Mouse (Mus musculus) spleen, postnatal 36 days (tissue): ENCODE data around the gene Dio3.

Source experiments
- DNase-seq, 2 experiments: peaks; one replicate each; pipeline ENCODE4 v3.0.0; 2022; ENCODE audit warnings: low spot score in 2 of 2, mixed read lengths in 1 of 2

Dio3 gene

GRCm38 (mm10) chr12:110278853-110279252 is at the start of gene Dio3:
Dio3 (plus strand) TSS chr12:110279068.
- DNase-seq = no peak

GRCm38 (mm10) chr12:110230296-110230695 is 48.6 kb upstream of the Dio3 start:
- no peak for DNase-seq

DNA sequence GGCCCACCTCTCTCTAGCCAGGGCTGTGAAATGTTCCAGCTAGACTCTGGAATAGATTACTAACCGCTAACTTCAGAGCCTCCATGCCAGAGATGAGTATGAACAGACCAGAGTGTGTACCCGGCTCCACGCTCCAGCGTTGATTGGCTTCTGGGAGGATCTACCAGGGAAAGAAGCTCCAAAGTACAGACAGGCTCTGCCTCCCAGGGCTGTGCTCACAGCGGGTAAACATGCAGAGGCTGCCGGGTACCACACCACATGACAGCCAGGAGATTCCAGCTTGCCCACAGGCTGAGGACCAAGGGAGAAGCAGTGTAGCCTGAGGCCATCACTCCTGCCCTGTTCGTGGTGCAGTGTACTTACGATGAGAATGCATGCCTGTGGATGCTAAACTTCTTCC is 48.1 kb upstream of the Dio3 start:
- no peak for DNase-seq

GRCm38 (mm10) chr12:110231709-110232600 is 46.9 kb upstream of the Dio3 start:
- DNase-seq = no peak

DNA sequence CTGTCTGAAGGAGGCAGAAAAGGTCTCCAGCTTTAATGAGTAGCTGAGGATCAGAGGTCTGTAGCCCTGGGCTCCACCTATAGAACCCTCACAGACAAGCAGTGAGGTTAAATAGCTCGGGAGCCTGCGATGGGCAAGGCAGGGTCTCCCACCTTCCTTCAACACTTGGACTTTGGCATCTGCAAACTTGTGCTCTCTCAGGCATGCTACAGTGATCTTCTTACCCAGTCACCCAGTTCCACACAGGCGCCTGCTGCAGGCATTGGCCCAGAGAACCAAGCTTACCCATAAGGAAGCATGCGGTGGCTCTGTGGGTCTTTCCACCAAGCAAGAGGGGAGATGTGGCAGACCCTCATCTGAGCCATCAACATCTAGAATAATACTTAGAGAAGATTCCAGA is 43.0 kb upstream of the Dio3 start:
- DNase-seq = no peak

- no peak for DNase-seq
Observed at GRCm38 (mm10) chr12:110237046-110237445, 41.8 kb upstream of the Dio3 start.

DNA sequence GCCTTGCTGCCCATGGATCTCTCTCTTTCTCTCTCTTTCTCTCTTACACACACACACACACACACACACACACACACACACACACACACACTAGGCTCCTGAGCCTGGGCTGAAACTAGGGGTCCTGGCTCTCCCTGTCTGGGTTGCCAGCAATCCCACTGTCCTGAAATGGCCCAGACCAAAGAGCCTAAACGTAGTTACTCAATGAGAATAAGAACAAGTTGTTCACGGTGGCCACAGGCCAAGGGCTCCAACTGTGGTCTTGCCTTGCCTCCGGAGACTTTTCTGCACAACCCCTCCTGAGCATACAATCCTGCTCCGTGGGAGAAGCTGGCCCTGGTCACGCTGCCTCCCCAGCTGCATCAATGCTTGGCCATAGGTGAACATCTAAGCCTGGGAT is 39.5 kb upstream of the Dio3 start:
- no peak for DNase-seq

DNA sequence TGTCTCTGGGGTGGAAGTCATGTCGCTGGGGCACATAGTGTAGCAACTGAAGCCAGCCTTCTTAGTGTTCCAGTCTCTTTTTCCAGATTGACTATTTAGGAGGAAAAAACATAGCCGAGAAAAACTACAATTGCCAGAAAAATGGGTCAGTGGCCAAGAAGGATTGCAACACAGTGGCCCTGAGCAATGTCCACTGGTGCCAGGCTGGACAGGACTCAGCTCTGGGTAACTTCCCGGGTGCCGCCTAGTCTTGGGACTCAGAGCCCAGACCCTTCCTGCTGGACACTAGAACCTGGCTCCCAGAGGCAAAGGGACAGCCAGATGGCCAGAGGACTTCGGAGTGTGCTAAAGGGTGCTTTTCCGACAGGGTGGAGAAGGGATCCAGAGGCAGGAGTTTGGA is 34.3 kb upstream of the Dio3 start:
- no peak for DNase-seq

- no peak for DNase-seq
Observed at GRCm38 (mm10) chr12:110245461-110245860, 33.4 kb upstream of the Dio3 start.

GRCm38 (mm10) chr12:110252163-110252575 is 26.7 kb upstream of the Dio3 start:
- no peak for DNase-seq

DNA sequence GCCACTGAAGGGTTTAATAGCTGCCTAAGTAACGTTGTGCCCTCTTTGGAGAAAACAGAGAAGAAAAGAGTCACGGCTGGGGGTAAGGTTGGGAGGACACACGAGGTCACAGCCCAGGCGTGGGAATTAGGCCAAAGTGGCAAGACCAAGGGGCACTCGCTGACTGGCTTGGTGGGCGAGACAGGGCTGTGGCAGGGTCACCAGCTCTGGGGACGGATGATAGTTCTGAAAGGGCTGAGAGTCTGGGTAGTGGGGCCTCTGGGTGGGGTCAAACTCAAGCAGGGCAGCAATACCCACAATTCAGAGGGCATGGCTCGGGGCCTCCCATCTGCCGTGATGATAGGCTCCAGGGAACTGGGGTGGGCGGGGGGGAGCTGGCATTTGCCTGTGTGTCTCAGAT is 23.1 kb upstream of the Dio3 start:
- DNase-seq = no peak

DNA sequence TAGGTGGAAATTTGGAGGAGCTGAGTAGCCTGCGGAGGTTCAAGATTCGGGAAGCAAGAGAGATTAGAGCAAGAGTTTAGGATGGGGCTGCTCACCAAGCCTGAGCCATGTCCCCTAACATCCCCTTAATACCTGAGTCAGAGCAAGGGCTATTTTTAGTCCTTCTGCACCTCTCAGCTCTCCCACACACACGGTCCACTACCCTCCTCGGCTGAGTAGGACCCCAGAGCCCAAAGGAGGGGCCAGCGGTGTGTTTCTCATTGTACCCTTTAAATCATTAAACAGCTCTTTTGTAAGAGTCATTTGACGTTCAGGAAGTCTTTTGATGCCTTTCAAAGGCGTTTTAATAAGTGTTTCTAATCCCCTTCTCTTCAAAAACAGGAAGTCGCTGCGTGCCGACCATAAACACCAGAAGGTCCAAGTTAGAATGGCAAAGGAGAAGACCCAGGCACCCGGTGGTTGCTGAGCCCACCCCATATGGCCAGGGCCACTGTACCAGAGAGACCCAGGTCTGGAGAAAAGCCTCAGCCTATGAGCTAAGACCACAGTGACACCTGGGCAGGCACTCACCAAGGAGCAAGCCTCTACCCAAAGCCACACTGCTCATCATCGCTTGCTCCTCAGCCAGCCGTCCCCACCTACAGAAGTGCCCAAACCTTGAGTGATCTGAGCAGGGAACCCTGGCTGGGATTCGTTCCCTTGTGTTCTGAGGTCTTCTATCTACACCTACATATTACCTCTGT is 22.2 kb upstream of the Dio3 start:
- DNase-seq = no peak

DNA sequence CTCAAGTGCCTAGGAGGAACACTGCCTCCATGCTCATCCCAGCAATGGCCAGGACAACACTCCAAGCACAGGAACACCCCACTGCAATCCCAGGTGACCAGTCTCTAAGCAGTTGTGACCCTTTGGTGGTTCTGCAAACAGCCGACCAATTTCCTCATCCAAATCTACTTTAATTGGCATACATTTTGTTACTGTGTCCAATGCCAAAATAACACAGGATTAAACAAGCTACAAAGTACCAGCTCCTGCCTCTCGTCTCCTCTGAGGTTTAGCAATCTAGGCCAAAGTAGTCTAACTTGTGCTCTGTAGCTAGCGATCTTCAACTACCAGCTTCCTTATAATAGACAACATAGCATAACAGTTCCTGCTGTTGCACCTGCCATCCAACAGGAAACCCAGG is 10.6 kb upstream of the Dio3 start:
- DNase-seq = no peak

DNA sequence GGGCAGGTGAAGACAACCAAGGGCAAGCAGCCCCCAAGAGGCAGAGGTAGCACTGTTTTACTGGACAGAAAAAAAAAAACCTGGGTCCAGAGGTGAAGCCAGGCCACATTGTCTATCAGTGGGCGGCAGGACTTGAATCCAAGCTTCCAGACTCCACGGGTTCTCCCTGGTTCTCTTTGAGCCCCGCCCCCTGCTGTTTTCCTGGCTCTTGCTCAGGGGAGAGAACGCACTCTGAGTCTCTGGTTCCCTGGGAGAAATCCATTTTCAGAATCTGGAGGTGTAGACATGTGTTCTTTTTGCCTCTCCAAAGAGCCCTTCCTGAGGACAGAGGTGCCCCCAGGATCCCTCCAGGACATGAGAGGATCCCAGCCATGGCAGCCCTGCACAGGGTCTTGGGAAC is 9.2 kb upstream of the Dio3 start:
- DNase-seq = no peak

- DNase-seq = no peak
Observed at GRCm38 (mm10) chr12:110276034-110276433, 2.8 kb upstream of the Dio3 start.

DNA sequence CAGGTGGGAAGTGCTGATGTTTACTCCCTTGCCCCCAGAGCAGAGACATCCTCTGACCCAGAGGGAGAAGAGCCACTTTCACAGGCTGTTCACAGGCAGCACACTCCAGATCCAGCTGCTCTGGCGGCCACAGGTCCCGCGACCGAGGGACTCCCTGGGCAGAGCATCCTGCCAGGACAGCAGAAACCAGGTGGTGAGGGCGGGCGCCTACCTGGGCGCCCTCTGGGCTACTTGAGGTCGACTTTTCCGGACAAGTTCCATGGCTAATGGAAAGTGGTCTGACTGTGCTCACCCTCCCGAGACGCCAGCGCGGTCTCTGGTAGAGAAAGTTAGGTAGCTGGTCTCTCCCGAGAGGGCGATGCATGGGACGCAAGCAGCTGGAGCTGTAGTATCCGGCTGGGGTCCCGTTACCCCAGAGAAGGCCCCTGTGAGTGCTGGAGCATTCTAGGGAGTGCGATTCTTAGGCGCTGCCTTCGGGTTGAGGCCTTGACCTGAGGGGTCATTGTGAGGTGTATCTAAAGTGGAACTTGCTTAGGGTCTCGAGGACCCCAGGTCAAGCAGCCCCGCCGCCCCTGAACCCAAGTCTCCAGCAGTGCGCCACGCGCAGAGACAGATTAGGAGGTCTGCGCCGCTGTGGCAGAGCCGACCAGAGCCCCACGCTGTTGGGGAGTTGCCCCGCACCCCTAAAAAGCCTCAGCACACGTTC is 1.5 kb upstream of the Dio3 start:
- DNase-seq = no peak

DNA sequence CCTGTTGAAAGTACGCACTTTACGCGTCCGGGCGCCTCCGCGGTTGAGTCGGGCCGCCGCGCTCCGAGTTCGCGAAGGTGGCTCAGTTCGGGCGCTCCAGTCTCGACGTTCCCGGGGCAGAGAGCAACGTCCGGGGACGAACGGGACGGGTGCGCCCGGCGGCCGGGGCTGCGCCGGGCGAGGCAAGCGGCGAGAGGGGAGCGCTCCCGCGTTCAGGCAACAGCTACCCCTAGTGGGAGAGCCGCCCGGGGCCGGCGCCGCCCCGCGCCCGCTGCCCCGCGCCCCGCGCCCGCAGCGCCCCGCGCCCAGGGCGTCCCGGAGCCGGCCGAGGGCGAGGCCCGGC is 932 bp upstream of the Dio3 start:
- no peak for DNase-seq

DNA sequence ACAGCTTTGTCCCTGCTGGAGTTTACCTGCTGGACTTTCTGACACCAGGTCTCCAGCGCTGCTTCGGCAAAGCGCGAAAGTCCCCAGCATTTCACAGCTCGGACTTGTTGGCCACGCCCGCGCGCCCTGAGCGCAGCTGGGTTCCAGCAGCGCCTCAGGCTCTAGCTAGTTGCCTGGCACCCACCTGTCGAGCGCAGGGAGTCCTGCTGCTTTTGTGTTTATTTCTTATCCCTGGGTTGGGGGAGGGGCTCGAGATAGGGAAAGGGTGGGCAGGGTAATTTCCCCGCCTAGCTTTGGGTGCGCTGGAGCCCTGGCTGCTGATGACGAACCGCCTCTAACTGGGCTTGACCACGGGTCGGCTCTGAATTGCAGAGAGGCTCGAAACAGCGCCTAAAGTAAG is 1.5 kb downstream of the Dio3 start:
- no peak for DNase-seq

DNA sequence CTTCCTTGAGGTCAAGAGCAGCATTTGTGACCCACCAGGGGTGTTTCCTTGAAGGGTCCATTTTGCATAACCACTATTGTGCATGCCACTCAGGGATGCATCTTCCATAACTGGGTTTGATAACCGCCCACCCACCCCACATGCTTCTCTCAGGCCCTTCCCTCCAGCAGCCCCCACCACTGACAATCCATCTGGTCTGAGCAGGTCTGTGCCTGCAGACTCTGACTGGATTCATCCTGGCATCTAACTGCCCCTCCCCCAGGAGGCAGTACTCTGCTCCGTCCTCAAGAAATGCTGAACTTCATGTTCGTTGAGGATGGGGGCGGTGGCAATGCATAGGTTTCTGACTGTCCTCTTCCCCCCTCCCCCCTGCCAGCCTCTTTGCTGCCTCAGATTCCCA is 4.9 kb downstream of the Dio3 start:
- no peak for DNase-seq

GRCm38 (mm10) chr12:110292816-110293215 is 13.9 kb downstream of the Dio3 start:
- no peak for DNase-seq

DNA sequence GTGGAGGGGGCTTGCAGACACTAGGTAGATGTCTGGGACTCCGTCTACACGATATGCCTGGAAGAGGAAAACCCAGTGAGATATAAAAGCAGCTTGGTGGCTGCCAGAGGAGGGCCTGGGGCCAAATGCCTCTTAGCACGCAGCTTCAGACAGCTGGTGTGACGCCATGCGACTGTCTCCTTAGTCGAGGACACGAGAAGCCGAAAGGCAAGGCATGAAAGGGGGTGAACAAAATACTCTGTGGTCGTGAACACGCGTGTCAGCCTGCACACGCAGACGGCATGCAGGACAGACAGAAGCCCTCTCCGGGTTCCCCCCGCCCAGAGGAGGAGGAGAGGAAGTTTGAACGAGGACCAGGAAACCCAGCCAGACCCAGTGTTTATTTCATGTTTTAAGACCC is 16.0 kb downstream of the Dio3 start:
- DNase-seq = no peak

DNA sequence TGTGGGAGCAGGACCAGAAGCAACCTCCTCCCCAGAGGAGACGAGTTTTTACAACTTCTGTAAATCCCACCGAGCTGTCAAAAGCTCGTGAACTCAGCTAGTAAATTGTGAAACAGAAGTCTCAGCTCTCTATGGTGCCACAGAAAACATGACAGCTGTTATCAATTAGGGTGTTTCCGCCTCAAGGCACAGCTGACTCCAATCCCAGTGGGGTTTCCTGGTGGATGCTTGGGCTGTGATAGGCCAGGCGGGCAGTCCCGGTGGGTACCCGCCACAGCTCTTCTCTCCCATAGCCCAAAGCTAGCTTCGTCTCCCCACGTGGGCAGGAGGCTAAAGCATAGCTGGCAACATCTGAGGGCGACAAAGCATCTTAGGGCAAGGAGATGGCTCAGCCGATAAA is 19.8 kb downstream of the Dio3 start:
- DNase-seq = no peak

DNA sequence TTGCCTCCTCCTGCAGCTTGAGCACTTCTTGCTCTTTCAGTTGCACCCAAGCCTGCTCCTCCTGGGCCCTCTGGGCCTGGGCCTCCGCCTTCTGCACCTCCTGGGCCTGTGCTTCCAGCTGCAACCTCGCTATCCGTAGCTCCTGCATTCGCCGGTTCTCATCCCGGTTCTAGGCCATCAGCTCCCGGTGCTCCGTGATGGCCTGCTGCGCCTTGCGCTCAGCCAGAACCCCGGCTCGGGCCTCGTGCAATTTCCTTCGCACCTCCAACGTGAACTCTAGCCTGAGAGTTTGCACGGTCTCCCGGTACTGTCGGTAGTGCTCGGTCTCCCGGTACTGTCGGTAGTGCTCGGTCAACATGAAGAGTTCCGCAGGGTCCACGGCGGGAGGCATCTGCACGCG is 40.8 kb downstream of the Dio3 start:
- no peak for DNase-seq
